Mouse (Mus musculus) lung, postnatal 0 days (tissue): Measurements from ENCODE around the gene Zmynd10. TPM values are rescaled to one million over a fixed set of nuclear protein-coding genes. Genes with fewer than 3 reads are reported as not detected.

ENCODE experiments used
- ATAC-seq: fragments of 200-750 bp; cut with Nextera tagmentation; 2 replicates; pipeline ENCODE4 v1.8.0; 2017; ENCODE audit warnings: moderate library complexity
- DNase-seq: peaks from one replicate; pipeline ENCODE4 v3.0.0-alpha.2; 2016; ENCODE audit warnings: low spot score
- H3K27ac ChIP-seq: fragments of 300-500 bp; sonication (generic); 2 replicates; pipeline ENCODE4 v1.5.1; 2014; ENCODE audit warnings: antibody characterized with exemption, mild to moderate bottlenecking, low read length, mixed read lengths
- H3K27me3 ChIP-seq: fragments of 300-500 bp; sonication (generic); replicated peaks from 2 replicates; pipeline ENCODE4 v1.6.1; 2014; ENCODE audit warnings: low read length, mixed read lengths; ENCODE audit not compliant: insufficient read depth
- H3K36me3 ChIP-seq: fragments of 300-500 bp; sonication (generic); 2 replicates; pipeline ENCODE4 v1.6.1; 2014; ENCODE audit warnings: low read length, mixed read lengths; ENCODE audit not compliant: insufficient read depth
- H3K4me1 ChIP-seq: fragments of 300-500 bp; sonication (generic); 2 replicates; pipeline ENCODE4 v1.6.1; 2014; ENCODE audit warnings: antibody characterized with exemption, low read depth, low read length, mixed read lengths; ENCODE audit not compliant: insufficient read depth
- H3K4me2 ChIP-seq: fragments of 300-500 bp; sonication (generic); replicated peaks from 2 replicates; pipeline ENCODE4 v1.6.1; 2014; ENCODE audit warnings: low read depth, mild to moderate bottlenecking, low read length, moderate library complexity, mixed read lengths
- H3K4me3 ChIP-seq: fragments of 300-500 bp; sonication (generic); 2 replicates; pipeline ENCODE4 v1.5.1; 2014; ENCODE audit warnings: low read depth, low read length
- H3K9ac ChIP-seq: fragments of 300-500 bp; sonication (generic); replicated peaks from 2 replicates; pipeline ENCODE4 v1.6.1; 2014; ENCODE audit warnings: low read depth, mild to moderate bottlenecking
- H3K9me3 ChIP-seq: fragments of 300-500 bp; sonication (generic); 2 replicates; pipeline ENCODE4 v1.6.1; 2016; ENCODE audit warnings: low read length, mixed read lengths
- CTCF ChIP-seq: IDR thresholded peaks from 2 replicates; pipeline ENCODE4 v1.5.1; 2016; ENCODE audit warnings: antibody characterized with exemption, mild to moderate bottlenecking
- EP300 ChIP-seq: IDR thresholded peaks from 2 replicates; pipeline ENCODE4 v1.6.1; 2016; ENCODE audit warnings: antibody characterized with exemption, mild to moderate bottlenecking, control low read depth
- WGBS: fragments of 180-500 bp; shearing (Covaris S2); extraction: QIAGEN DNeasy Blood & Tissue Kit; methylation state at CpG from one replicate; pipeline ENCODE4 v1.1.7; 2014; 5-methylcytosine and 5-hydroxymethylcytosine counted together
- polyA plus RNA-seq: library from polyadenylated mRNA; unstranded; fragments of >200 nt; fragmentation: Nextera tagmentation; extraction: Ambion mirVana; gene quantifications from 2 replicates; pipeline ENCODE4 v1.2.1, GENCODE M21; 2015

Gene Zmynd10
- polyA plus RNA-seq, 1 experiment from 2014 or later, result 9.1 TPM

- H3K36me3 ChIP-seq, result peaks cover 28% of the 10 kb centered on the region
- TF ChIP-seq EP300, result no peak
- TF ChIP-seq CTCF, result no peak
Observed at GRCm38 (mm10) chr9:107539940-107540339, 7.2 kb upstream of the Zmynd10 start.

GRCm38 (mm10) chr9:107540420-107540819 is 6.7 kb upstream of the Zmynd10 start:
- Histone ChIP-seq H3K9me3 (no peaks in the 10 kb centered on the region), H3K27me3 (no peaks in the 10 kb centered on the region), H3K36me3 (peaks cover 28% of the 10 kb centered on the region), H3K27ac (no peak overlapping the region), H3K4me3 (no peak overlapping the region), H3K4me2 (no peak overlapping the region), H3K9ac (no peak overlapping the region), H3K4me1 (peaks cover 28% of the 10 kb centered on the region; the same call in 1 of the 2 replicates)
- ATAC-seq, result no peak
- 53% methylated on average over 4 of the region's 4 CpGs for WGBS
- DNase-seq, result no peak
- TF ChIP-seq CTCF (no peak), EP300 (no peak)

More at GRCm38 (mm10) chr9:107539940-107540339, 7.2 kb upstream of the Zmynd10 start:
- Histone ChIP-seq H3K4me1 (peaks cover 32% of the 10 kb centered on the region; the same call in 1 of the 2 replicates), H3K27ac (no peak overlapping the region), H3K9me3 (no peaks in the 10 kb centered on the region), H3K9ac (no peak overlapping the region), H3K4me3 (no peak overlapping the region), H3K4me2 (no peak overlapping the region), H3K27me3 (no peaks in the 10 kb centered on the region)
- ATAC-seq (no peak), DNase-seq (no peak)
- 95% methylated on average over 8 of the region's 8 CpGs for WGBS

GRCm38 (mm10) chr9:107541005-107541404 is 6.1 kb upstream of the Zmynd10 start:
- TF ChIP-seq CTCF (no peak), EP300 (no peak)
- Histone ChIP-seq H3K36me3 (peaks cover 28% of the 10 kb centered on the region), H3K9me3 (no peaks in the 10 kb centered on the region), H3K27ac (no peak overlapping the region), H3K27me3 (no peaks in the 10 kb centered on the region), H3K9ac (no peak overlapping the region), H3K4me3 (no peak overlapping the region), H3K4me2 (peak overlapping the region; percentile 60), H3K4me1 (peaks cover 22% of the 10 kb centered on the region; the same call in 1 of the 2 replicates)
- DNase-seq (no peak), ATAC-seq (no peak)
- 22% methylated on average over 10 of the region's 10 CpGs for WGBS

GRCm38 (mm10) chr9:107541474-107542351 is 5.4 kb upstream of the Zmynd10 start, which contains the start of the genes Cyb561d2 and Nprl2:
Cyb561d2 (minus strand) TSS chr9:107542193.
Nprl2 (plus strand) TSS chr9:107542226.
- under 1% methylated on average over 46 of the region's 46 CpGs for WGBS
- peak within 1 kb of the TSS; percentile 60 for H3K4me2 ChIP-seq
- H3K9me3 ChIP-seq, result no peaks in the 10 kb centered on the region
- H3K36me3 ChIP-seq, result peaks cover 28% of the 10 kb centered on the region
- peak within 1 kb of the TSS; percentile 37 for H3K9ac ChIP-seq
- TF ChIP-seq CTCF, result no peak; the same call in 1 of the 2 replicates
- no peak for TF ChIP-seq EP300
- H3K4me1 ChIP-seq, result peaks cover 16% of the 10 kb centered on the region; the same call in 1 of the 2 replicates
- H3K27ac ChIP-seq, result 0 out of 2 replicates have a peak within 1 kb of the TSS, but pooled peaks have one; percentile 22
- ATAC-seq, result peak; percentile 92
- peak within 1 kb of the TSS; percentile 70 for H3K4me3 ChIP-seq
- H3K27me3 ChIP-seq, result no peaks in the 10 kb centered on the region
- peak; percentile 96 for DNase-seq

- Histone ChIP-seq H3K9ac (peak overlapping the region; percentile 37), H3K36me3 (peaks cover 28% of the 10 kb centered on the region), H3K4me2 (peak overlapping the region; percentile 60), H3K4me1 (peaks cover 13% of the 10 kb centered on the region), H3K27me3 (no peaks in the 10 kb centered on the region), H3K27ac (no peak overlapping the region), H3K4me3 (peak overlapping the region; percentile 70), H3K9me3 (no peaks in the 10 kb centered on the region)
- ATAC-seq (peak; percentile 0; the same call in 1 of the 2 replicates), DNase-seq (no peak)
- WGBS, result under 1% methylated on average over 11 of the region's 11 CpGs
- TF ChIP-seq EP300 (no peak), CTCF (no peak)
Observed at GRCm38 (mm10) chr9:107542352-107542686, 4.8 kb upstream of the Zmynd10 start.

GRCm38 (mm10) chr9:107542721-107543120 is 4.4 kb upstream of the Zmynd10 start:
- WGBS, result 26% methylated on average over 8 of the region's 8 CpGs
- no peak for DNase-seq
- H3K36me3 ChIP-seq, result peaks cover 28% of the 10 kb centered on the region
- peak overlapping the region; percentile 37; the same call in 1 of the 2 replicates for H3K9ac ChIP-seq
- H3K4me1 ChIP-seq, result peaks cover 14% of the 10 kb centered on the region
- TF ChIP-seq CTCF (no peak), EP300 (no peak)
- no peak for ATAC-seq
- H3K4me2 ChIP-seq, result peak overlapping the region; percentile 60
- peak overlapping the region; percentile 70 for H3K4me3 ChIP-seq
- H3K27me3 ChIP-seq, result no peaks in the 10 kb centered on the region
- H3K9me3 ChIP-seq, result no peaks in the 10 kb centered on the region
- H3K27ac ChIP-seq, result no peak overlapping the region
